Mouse (Mus musculus) embryonic fibroblast, embryonic 13.5 days (primary cell): ENCODE measurements around the gene Adm2.

Experiments used
- CTCF ChIP-seq: IDR thresholded peaks from 2 replicates; pipeline ENCODE4 v1.5.1; 2011; ENCODE audit warnings: mild to moderate bottlenecking, control low read depth, low read length, moderate library complexity, borderline replicate concordance; ENCODE audit not compliant: insufficient read depth
- POLR2A ChIP-seq: IDR thresholded peaks from 2 replicates; pipeline ENCODE4 v1.6.1; 2011; ENCODE audit warnings: low read depth, mild to moderate bottlenecking, control low read depth, low read length, moderate library complexity

DNA sequence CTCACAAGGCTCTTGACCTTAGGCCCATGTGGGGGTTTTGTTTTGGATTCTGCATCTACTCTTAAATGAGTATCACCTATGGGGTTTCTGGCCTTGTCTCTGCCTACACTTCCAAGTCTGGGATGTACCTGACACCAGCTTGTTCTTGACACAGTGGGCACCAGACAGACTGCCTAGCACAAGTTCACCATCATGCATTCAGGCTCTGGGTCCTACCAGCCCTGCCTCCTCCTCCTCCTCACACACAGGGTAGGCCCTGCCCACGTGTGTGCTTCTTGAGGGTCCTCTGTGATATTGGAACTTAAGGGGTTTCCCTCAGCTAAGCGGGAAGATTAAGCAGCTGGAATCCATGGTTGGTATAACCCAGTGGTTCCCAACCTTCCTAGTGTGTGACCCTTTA, 38.4 kb upstream of the Adm2 start:
- TF ChIP-seq CTCF (no peak), POLR2A (no peak)
